Mouse (Mus musculus): Measurements from ENCODE around the gene Cnpy1. TPM values are rescaled to one million over a fixed set of nuclear protein-coding genes. Genes with fewer than 3 reads are reported as not detected.

Cnpy1 gene
- polyA plus RNA-seq, 1 experiment from 2014 or later, result 1.6 TPM

DNA sequence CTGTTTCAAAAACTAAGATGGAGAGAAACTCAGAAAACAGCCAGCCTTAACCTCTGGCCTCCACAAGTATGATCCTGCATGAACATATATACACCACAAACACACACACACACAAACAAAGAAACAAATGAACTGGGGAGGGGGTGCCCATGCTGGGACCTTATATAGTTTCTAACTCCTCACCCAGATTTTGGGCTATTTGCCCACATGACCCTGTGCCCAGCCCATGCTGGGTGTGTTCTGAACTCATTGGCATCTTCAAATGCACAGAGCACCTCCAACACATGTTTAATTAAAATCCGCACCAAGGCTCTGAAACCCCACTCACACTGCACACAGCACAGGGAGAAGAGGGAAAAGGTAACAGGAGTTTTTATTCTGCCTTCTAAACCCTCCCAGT is 14.3 kb upstream of the Cnpy1 start:
- H3K4me3 ChIP-seq, result no peak overlapping the region
- H3K4me1 ChIP-seq, result peaks cover 6% of the 10 kb centered on the region
- no peaks in the 10 kb centered on the region for H3K9me3 ChIP-seq
- no peak for DNase-seq (ENCODE audit: extremely low spot score, low spot score)
- H3K36me3 ChIP-seq (replicated peaks), result no peaks in the 10 kb centered on the region
- no peak overlapping the region for H3K27ac ChIP-seq
- H3K27me3 ChIP-seq (ENCODE audit: poor library complexity, severe bottlenecking), result no peaks in the 10 kb centered on the region
- WGBS, result 100% methylated on average over 1 of the region's 1 CpGs

GRCm38 (mm10) chr5:28259385-28259784 is 13.8 kb upstream of the Cnpy1 start:
- 46% methylated on average over 1 of the region's 1 CpGs for WGBS
- Histone ChIP-seq H3K27ac (no peak overlapping the region), H3K4me3 (no peak overlapping the region), H3K9me3 (no peaks in the 10 kb centered on the region), H3K36me3 (replicated peaks) (no peaks in the 10 kb centered on the region), H3K4me1 (peaks cover 6% of the 10 kb centered on the region), H3K27me3 (ENCODE audit: poor library complexity, severe bottlenecking) (no peaks in the 10 kb centered on the region)
- DNase-seq (ENCODE audit: extremely low spot score, low spot score), result no peak

- H3K4me1 ChIP-seq, result no peaks in the 10 kb centered on the region
- 83% methylated on average over 4 of the region's 4 CpGs for WGBS
- DNase-seq (ENCODE audit: extremely low spot score, low spot score), result no peak
- no peaks in the 10 kb centered on the region for H3K36me3 ChIP-seq (replicated peaks)
- no peaks in the 10 kb centered on the region for H3K27me3 ChIP-seq (ENCODE audit: poor library complexity, severe bottlenecking)
- no peaks in the 10 kb centered on the region for H3K9me3 ChIP-seq
- no peak overlapping the region for H3K27ac ChIP-seq
- no peak overlapping the region for H3K4me3 ChIP-seq
Observed at GRCm38 (mm10) chr5:28257816-28258215, 12.2 kb upstream of the Cnpy1 start.

- H3K36me3 ChIP-seq (replicated peaks), result no peaks in the 10 kb centered on the region
- no peak overlapping the region for H3K4me3 ChIP-seq
- H3K27me3 ChIP-seq (ENCODE audit: poor library complexity, severe bottlenecking), result no peaks in the 10 kb centered on the region
- WGBS, result 85% methylated on average over 4 of the region's 4 CpGs
- peaks cover 11% of the 10 kb centered on the region for H3K4me1 ChIP-seq
- no peak for DNase-seq (ENCODE audit: extremely low spot score, low spot score)
- no peaks in the 10 kb centered on the region for H3K9me3 ChIP-seq
- H3K27ac ChIP-seq, result no peak overlapping the region
Observed at GRCm38 (mm10) chr5:28252999-28253398, 7.4 kb upstream of the Cnpy1 start.

- no peaks in the 10 kb centered on the region for H3K9me3 ChIP-seq
- no peak overlapping the region for H3K4me3 ChIP-seq
- H3K27me3 ChIP-seq (ENCODE audit: poor library complexity, severe bottlenecking), result no peaks in the 10 kb centered on the region
- WGBS, result 87% methylated on average over 4 of the region's 4 CpGs
- DNase-seq (ENCODE audit: extremely low spot score, low spot score), result no peak
- H3K27ac ChIP-seq, result no peak overlapping the region
- peaks cover 11% of the 10 kb centered on the region for H3K4me1 ChIP-seq
- no peaks in the 10 kb centered on the region for H3K36me3 ChIP-seq (replicated peaks)
Observed at GRCm38 (mm10) chr5:28252260-28252659, 6.7 kb upstream of the Cnpy1 start.

DNA sequence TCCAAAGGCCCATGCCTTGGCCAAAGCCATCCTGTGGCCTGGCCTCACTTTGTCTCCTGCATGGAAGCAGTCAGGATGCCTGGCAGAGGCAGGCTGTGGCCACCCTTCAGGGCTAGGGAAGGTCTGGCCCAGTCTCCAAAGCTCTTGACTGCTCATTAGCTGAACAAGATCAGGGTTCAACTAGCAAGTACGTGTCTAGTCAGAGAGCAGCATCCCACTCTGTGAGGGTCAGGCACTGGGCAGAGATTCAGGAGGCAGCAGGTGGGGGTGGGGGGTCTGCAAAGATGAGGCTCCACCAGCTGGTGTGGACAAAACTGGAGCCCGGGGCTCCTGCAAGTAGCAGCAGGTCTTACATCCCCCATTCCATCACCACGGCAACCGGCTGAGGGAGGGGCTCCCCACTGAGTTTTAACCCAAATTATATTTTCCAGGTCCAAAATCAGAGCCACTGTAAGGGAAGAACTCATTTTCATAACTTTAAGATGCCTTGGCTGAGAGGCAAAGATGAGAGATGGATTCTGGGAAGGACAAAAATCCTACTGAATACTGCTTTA is 5.7 kb upstream of the Cnpy1 start:
- Histone ChIP-seq H3K4me1 (peaks cover 11% of the 10 kb centered on the region), H3K36me3 (replicated peaks) (no peaks in the 10 kb centered on the region), H3K27me3 (ENCODE audit: poor library complexity, severe bottlenecking) (no peaks in the 10 kb centered on the region), H3K27ac (no peak overlapping the region), H3K9me3 (no peaks in the 10 kb centered on the region), H3K4me3 (no peak overlapping the region)
- 55% methylated on average over 4 of the region's 4 CpGs for WGBS
- DNase-seq (ENCODE audit: extremely low spot score, low spot score), result no peak

DNA sequence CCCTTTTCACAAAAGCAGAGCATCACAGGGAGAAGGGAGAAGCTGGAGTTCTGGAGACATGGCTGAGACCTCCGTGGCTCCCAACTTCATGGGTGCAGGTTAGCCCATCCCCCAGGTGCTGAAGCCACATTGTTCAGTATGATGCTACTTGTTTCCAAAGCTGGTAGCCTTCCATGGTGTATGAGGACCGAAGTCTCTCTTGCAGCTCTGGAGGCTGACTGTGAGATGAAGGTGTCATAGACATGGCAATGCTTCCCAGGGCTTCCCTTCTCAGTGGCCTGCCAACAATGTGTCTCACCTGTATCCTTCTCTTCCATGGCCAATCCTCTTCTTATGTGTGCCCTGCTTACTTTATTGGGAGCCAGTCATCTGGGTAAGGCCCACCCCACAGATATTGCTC is 4.9 kb upstream of the Cnpy1 start:
- Histone ChIP-seq H3K4me3 (no peak overlapping the region), H3K9me3 (no peaks in the 10 kb centered on the region), H3K27me3 (ENCODE audit: poor library complexity, severe bottlenecking) (no peaks in the 10 kb centered on the region), H3K36me3 (replicated peaks) (no peaks in the 10 kb centered on the region), H3K4me1 (peaks cover 11% of the 10 kb centered on the region), H3K27ac (no peak overlapping the region)
- no peak for DNase-seq (ENCODE audit: extremely low spot score, low spot score)
- 97% methylated on average over 2 of the region's 2 CpGs for WGBS

- DNase-seq (ENCODE audit: extremely low spot score, low spot score), result no peak
- Histone ChIP-seq H3K27ac (no peak overlapping the region), H3K36me3 (replicated peaks) (no peaks in the 10 kb centered on the region), H3K9me3 (no peaks in the 10 kb centered on the region), H3K4me3 (no peak overlapping the region), H3K4me1 (peaks cover 5% of the 10 kb centered on the region; the same call in 1 of the 2 replicates), H3K27me3 (ENCODE audit: poor library complexity, severe bottlenecking) (0 out of 2 replicates have a peak, but pooled peaks cover 5% of the 10 kb centered on the region)
- 72% methylated on average over 4 of the region's 4 CpGs for WGBS
Observed at GRCm38 (mm10) chr5:28245121-28245520, 485 bp downstream of the Cnpy1 start.

DNA sequence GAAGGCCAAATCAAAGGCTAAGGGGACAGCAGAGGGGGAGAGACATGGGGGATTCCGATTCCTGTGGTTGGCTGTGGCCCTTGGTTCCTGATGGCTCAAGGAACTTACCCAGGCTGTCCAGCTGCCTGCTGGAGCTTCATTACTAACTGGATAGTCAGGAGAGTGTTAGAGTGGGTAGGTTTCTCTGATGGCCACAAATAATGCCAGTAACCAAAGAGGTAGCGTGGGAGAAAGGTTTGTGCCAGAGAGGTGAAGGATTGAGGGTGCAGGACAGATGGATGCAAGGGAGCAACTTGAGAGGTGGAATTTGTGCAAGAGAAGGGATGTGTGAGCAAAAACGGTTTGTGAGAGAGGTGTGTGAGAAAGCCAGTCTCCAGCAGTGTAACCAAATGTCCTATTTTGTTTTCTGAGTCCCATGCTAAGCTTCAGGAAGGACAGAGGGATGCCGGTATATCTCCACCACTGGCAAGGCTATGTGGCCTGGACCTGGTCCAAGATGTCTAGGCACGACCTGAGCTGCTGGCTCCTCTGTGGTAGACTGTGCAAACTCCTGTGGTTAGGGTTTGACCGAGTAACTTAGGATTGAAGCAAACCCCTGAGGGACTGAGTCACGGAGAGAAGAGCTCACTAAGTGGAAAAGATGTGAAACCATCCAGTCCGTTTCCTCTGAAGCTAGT is 2.0 kb downstream of the Cnpy1 start:
- DNase-seq (ENCODE audit: extremely low spot score, low spot score), result no peak
- no peaks in the 10 kb centered on the region for H3K9me3 ChIP-seq
- peaks cover 13% of the 10 kb centered on the region for H3K27me3 ChIP-seq (ENCODE audit: poor library complexity, severe bottlenecking)
- 82% methylated on average over 8 of the region's 8 CpGs for WGBS
- H3K4me3 ChIP-seq, result no peak overlapping the region
- no peaks in the 10 kb centered on the region for H3K36me3 ChIP-seq (replicated peaks)
- H3K27ac ChIP-seq, result no peak overlapping the region
- H3K4me1 ChIP-seq, result peaks cover 5% of the 10 kb centered on the region; the same call in 1 of the 2 replicates

- no peaks in the 10 kb centered on the region for H3K9me3 ChIP-seq
- no peak overlapping the region for H3K27ac ChIP-seq
- H3K4me1 ChIP-seq, result peaks cover 23% of the 10 kb centered on the region
- peaks cover 34% of the 10 kb centered on the region for H3K27me3 ChIP-seq (ENCODE audit: poor library complexity, severe bottlenecking)
- 83% methylated on average over 4 of the region's 4 CpGs for whole genome bisulfite sequencing
- no peaks in the 10 kb centered on the region for H3K36me3 ChIP-seq (replicated peaks)
- DNase-seq (ENCODE audit: extremely low spot score, low spot score), result no peak
- no peak overlapping the region for H3K4me3 ChIP-seq
Observed at GRCm38 (mm10) chr5:28241423-28241822, 4.2 kb downstream of the Cnpy1 start.

- peaks cover 44% of the 10 kb centered on the region for H3K27me3 ChIP-seq (ENCODE audit: poor library complexity, severe bottlenecking)
- peaks cover 31% of the 10 kb centered on the region for H3K4me1 ChIP-seq
- 90% methylated on average over 5 of the region's 5 CpGs for WGBS
Observed at GRCm38 (mm10) chr5:28239829-28240228, 5.8 kb downstream of the Cnpy1 start.

GRCm38 (mm10) chr5:28238876-28239275 is 6.7 kb downstream of the Cnpy1 start:
- no peak for DNase-seq (ENCODE audit: extremely low spot score, low spot score)
- WGBS, result 84% methylated on average over 5 of the region's 5 CpGs
- Histone ChIP-seq H3K4me1 (peaks cover 31% of the 10 kb centered on the region), H3K27ac (no peak overlapping the region), H3K27me3 (ENCODE audit: poor library complexity, severe bottlenecking) (peaks cover 44% of the 10 kb centered on the region), H3K36me3 (replicated peaks) (no peaks in the 10 kb centered on the region), H3K9me3 (no peaks in the 10 kb centered on the region), H3K4me3 (no peak overlapping the region)

More at GRCm38 (mm10) chr5:28239829-28240228, 5.8 kb downstream of the Cnpy1 start:
- Histone ChIP-seq H3K27ac (no peak overlapping the region), H3K36me3 (replicated peaks) (no peaks in the 10 kb centered on the region), H3K9me3 (no peaks in the 10 kb centered on the region), H3K4me3 (no peak overlapping the region)
- DNase-seq (ENCODE audit: extremely low spot score, low spot score), result no peak

GRCm38 (mm10) chr5:28238152-28238551 is 7.5 kb downstream of the Cnpy1 start:
- Histone ChIP-seq H3K27ac (no peak overlapping the region), H3K27me3 (ENCODE audit: poor library complexity, severe bottlenecking) (peaks cover 39% of the 10 kb centered on the region), H3K4me3 (no peak overlapping the region), H3K36me3 (replicated peaks) (no peaks in the 10 kb centered on the region), H3K4me1 (peaks cover 31% of the 10 kb centered on the region), H3K9me3 (no peaks in the 10 kb centered on the region)
- DNase-seq (ENCODE audit: extremely low spot score, low spot score), result peak; percentile 26
- 7% methylated on average over 4 of the region's 4 CpGs for WGBS
